9 mouse cellular contexts compared by ENCODE assay signal in the genomic region with DNA sequence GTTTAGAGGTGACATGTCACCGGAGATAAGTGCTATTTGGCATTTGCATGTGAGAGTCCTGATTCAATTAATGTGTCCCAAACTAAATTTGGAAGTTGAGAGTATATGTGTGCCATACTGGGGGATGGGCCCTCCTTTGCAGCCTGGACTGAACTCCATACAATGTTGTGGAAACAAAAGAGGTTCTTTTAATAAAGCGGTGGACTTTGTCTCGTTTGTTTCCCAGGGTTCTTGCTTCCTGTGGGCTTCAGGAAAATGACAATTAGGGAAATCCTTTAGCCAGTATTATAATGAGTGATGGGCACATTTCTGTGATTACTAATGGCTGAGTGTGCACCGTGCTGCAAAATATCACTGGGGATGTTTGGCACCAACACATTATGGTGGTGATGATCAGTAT.
"Had no signal": no experiment of that assay in that cellular context is flagged by ENCODE, and none has a peak within 500 bp of the region (broad histone marks: within the 10 kb centered on the region; RNA-seq: fewer than 3 reads in every experiment).

No protein-coding gene starts in this region.

- DNase-seq: kidney, adult 11 months; layer of hippocampus, postnatal 36 days; liver; lung, adult 18-20 months; lung, postnatal 14 days; right cerebral cortex, postnatal 25 days; spleen, adult 18-20 months; thymus, adult 18-20 months; thymus, postnatal 36 days had no signal
